Mouse (Mus musculus) C2C12 (cell line): Measurements from ENCODE around the gene Tmem115. TPM values are rescaled to one million over a fixed set of nuclear protein-coding genes. Genes with fewer than 3 reads are reported as not detected.

ENCODE experiments used
- H3K27me3 ChIP-seq: one replicate; pipeline ENCODE4 v1.6.1; 2011; ENCODE audit not compliant: control insufficient read depth, insufficient read depth, insufficient read length
- H3K36me3 ChIP-seq: one replicate; pipeline ENCODE4 v1.6.1; 2011; ENCODE audit not compliant: control insufficient read depth, insufficient read depth
- H3K4me3 ChIP-seq: one replicate; pipeline ENCODE4 v1.5.1; 2011; ENCODE audit warnings: mild to moderate bottlenecking, control low read depth; ENCODE audit not compliant: poor library complexity, insufficient read depth, severe bottlenecking
- H3K79me2 ChIP-seq: one replicate; pipeline ENCODE4 v1.6.1; 2011; ENCODE audit not compliant: control insufficient read depth, insufficient read depth
- H3K79me3 ChIP-seq: one replicate; pipeline ENCODE4 v1.6.1; 2011; ENCODE audit warnings: low read depth, control low read depth
- H3ac ChIP-seq: one replicate; pipeline ENCODE3; 2011; ENCODE audit warnings: low read depth; ENCODE audit not compliant: control insufficient read depth, insufficient read length
- CEBPB ChIP-seq: IDR thresholded peaks from one replicate; pipeline ENCODE4 v1.6.1; 2011; ENCODE audit warnings: low read depth, mild to moderate bottlenecking, control low read depth, moderate library complexity
- CTCF ChIP-seq: IDR thresholded peaks from one replicate; pipeline ENCODE4 v1.5.1; 2011; ENCODE audit not compliant: control insufficient read depth, insufficient read depth, insufficient read length
- FOSL1 ChIP-seq: IDR thresholded peaks from one replicate; pipeline ENCODE4 v1.8.0; 2011; ENCODE audit warnings: mild to moderate bottlenecking, low read length; ENCODE audit not compliant: poor library complexity, insufficient read depth, severe bottlenecking
- MAX ChIP-seq: IDR thresholded peaks from one replicate; pipeline ENCODE4 v1.6.1; 2011; ENCODE audit warnings: mild to moderate bottlenecking, control low read depth
- MYOD1 ChIP-seq: IDR thresholded peaks from one replicate; pipeline ENCODE4 v1.6.1; 2011; ENCODE audit warnings: low read depth; ENCODE audit not compliant: control insufficient read depth, insufficient read length
- MYOG ChIP-seq: IDR thresholded peaks from one replicate; pipeline ENCODE4 v1.6.1; 2011; ENCODE audit not compliant: control insufficient read depth, insufficient read length; ENCODE audit errors: extremely low read depth
- USF1 ChIP-seq: IDR thresholded peaks from one replicate; pipeline ENCODE4 v1.6.1; 2011; ENCODE audit warnings: low read depth, mild to moderate bottlenecking, control low read depth, moderate library complexity
- polyA plus RNA-seq: library from polyadenylated mRNA; unstranded; fragments of >200 nt; fragmentation: generic; extraction: Trizol; gene quantifications from one replicate; pipeline ENCODE4 v1.2.1, GENCODE M21; 2012; ENCODE audit warnings: missing spikeins

Gene Tmem115
- polyA plus RNA-seq, 1 experiment: 33.4 TPM

GRCm38 (mm10) chr9:107566041-107566709, 32.4 kb downstream of the Tmem115 start:
- peaks cover 10% of the 10 kb centered on the region for H3K79me3 ChIP-seq
- H3K36me3 ChIP-seq: peaks cover 19% of the 10 kb centered on the region
- no peaks in the 10 kb centered on the region for H3K27me3 ChIP-seq
- no peak overlapping the region for H3ac ChIP-seq
- no peak for TF ChIP-seq MAX
- TF ChIP-seq CTCF: peak; percentile 24
- no peak overlapping the region for H3K4me3 ChIP-seq
- H3K79me2 ChIP-seq: peaks cover 20% of the 10 kb centered on the region

- no peak overlapping the region for H3K4me3 ChIP-seq
- H3K79me2 ChIP-seq: peaks cover 26% of the 10 kb centered on the region
- H3ac ChIP-seq: no peak overlapping the region
- TF ChIP-seq CEBPB (no peak), MYOD1 (no peak), USF1 (no peak), FOSL1 (no peak), MAX (no peak), MYOG (no peak), CTCF (no peak)
- no peaks in the 10 kb centered on the region for H3K27me3 ChIP-seq
- H3K36me3 ChIP-seq: peaks cover 13% of the 10 kb centered on the region
- peaks cover 11% of the 10 kb centered on the region for H3K79me3 ChIP-seq
These were observed 33.1 kb downstream of the Tmem115 start for GRCm38 (mm10) chr9:107566855-107567254.

- H3K79me3 ChIP-seq: peaks cover 12% of the 10 kb centered on the region
- peak within 1 kb of the TSS; percentile 78 for H3ac ChIP-seq
- TF ChIP-seq FOSL1 (no peak), MYOD1 (no peak), CTCF (no peak), USF1 (no peak)
- peaks cover 26% of the 10 kb centered on the region for H3K79me2 ChIP-seq
- no peaks in the 10 kb centered on the region for H3K27me3 ChIP-seq
- peak within 1 kb of the TSS; percentile 66 for H3K4me3 ChIP-seq
- H3K36me3 ChIP-seq: peaks cover 13% of the 10 kb centered on the region
These were observed 34.1 kb downstream of the Tmem115 start, which contains the start of gene Hyal2 for GRCm38 (mm10) chr9:107567702-107568319. Gene Hyal2, plus strand, starts transcription at chr9:107567945.

- H3K4me3 ChIP-seq: peak overlapping the region; percentile 66
- peaks cover 12% of the 10 kb centered on the region for H3K79me3 ChIP-seq
- H3K27me3 ChIP-seq: no peaks in the 10 kb centered on the region
- H3ac ChIP-seq: peak overlapping the region; percentile 78
- peaks cover 26% of the 10 kb centered on the region for H3K79me2 ChIP-seq
- no peak for TF ChIP-seq MAX
- TF ChIP-seq MYOD1: no peak
- TF ChIP-seq USF1: no peak
- peaks cover 16% of the 10 kb centered on the region for H3K36me3 ChIP-seq
These were observed 34.9 kb downstream of the Tmem115 start for GRCm38 (mm10) chr9:107568331-107569261.

- Histone ChIP-seq H3K27me3 (no peaks in the 10 kb centered on the region), H3K79me2 (peaks cover 26% of the 10 kb centered on the region), H3K4me3 (peak overlapping the region; percentile 66), H3K79me3 (peaks cover 12% of the 10 kb centered on the region), H3K36me3 (peaks cover 16% of the 10 kb centered on the region), H3ac (peak overlapping the region; percentile 78)
- TF ChIP-seq MAX (peak; percentile 3), CTCF (no peak)
These were observed 35.5 kb downstream of the Tmem115 start for GRCm38 (mm10) chr9:107569270-107569669.

GRCm38 (mm10) chr9:107570016-107570415, 36.3 kb downstream of the Tmem115 start:
- TF ChIP-seq MAX (no peak), MYOG (no peak), CEBPB (no peak), FOSL1 (no peak), USF1 (no peak), MYOD1 (no peak), CTCF (no peak)
- Histone ChIP-seq H3K27me3 (no peaks in the 10 kb centered on the region), H3K79me3 (peaks cover 12% of the 10 kb centered on the region), H3K79me2 (peaks cover 26% of the 10 kb centered on the region), H3K36me3 (peaks cover 10% of the 10 kb centered on the region), H3K4me3 (peak overlapping the region; percentile 66), H3ac (peak overlapping the region; percentile 51)
